Mouse (Mus musculus): Measurements from ENCODE around the gene Cacng6.
"Not testable (repeated sequence)": the region's sequence is repeated elsewhere in the genome, so short reads cannot be mapped to it uniquely, and the experiment has no call there.

DNA sequence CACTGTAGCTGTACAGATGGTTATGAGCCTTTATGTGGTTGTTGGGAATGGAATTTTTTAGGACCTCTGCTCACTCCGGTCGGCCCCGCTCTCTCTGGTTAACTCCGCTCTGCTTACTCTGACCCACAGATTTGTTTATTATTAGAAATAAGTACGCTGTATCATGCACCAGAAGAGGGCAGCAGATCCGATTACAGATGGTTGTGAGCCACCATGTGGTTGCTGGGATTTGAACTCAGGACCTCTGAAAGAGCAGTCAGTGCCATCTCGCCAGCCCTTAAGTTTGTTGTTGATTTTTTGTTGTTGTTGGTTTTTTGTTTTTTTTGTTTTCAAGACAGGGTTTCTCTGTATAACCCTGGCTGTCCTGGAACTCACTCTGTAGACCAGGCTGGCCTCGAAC lies 25.6 kb upstream of the Cacng6 start:
- not testable (repeated sequence) for TF ChIP-seq POLR2A (IDR thresholded peaks at IDR 0.05; ENCODE audit: insufficient read length, low read depth); E2F4 (IDR thresholded peaks at IDR 0.05; ENCODE audit: insufficient read depth); MYOD1 (IDR thresholded peaks at IDR 0.05; ENCODE audit: control insufficient read depth in 1 of 3, insufficient read length in 2 of 3, low read depth in 2 of 3); CEBPB (IDR thresholded peaks at IDR 0.05; ENCODE audit: insufficient read depth, poor library complexity, severe bottlenecking); MAX (IDR thresholded peaks at IDR 0.05; ENCODE audit: low read depth); MYOG (IDR thresholded peaks at IDR 0.05; ENCODE audit: control insufficient read depth in 1 of 3, insufficient read depth in 1 of 3, insufficient read length in 2 of 3, low read depth in 2 of 3); USF1 (IDR thresholded peaks at IDR 0.05; ENCODE audit: low read depth); POLR2AphosphoS2 (IDR thresholded peaks at IDR 0.05; ENCODE audit: insufficient read length, low read depth); TCF12 (IDR thresholded peaks at IDR 0.05; ENCODE audit: insufficient read depth, poor library complexity, severe bottlenecking)

Data from myocyte (in vitro differentiated cells).